Mouse (Mus musculus): ENCODE data around the gene Myof.

GRCm38 (mm10) chr19:38077851-38078540 is 34.6 kb upstream of the Myof start:
- no peak for TF ChIP-seq POLR2A (IDR thresholded peaks at IDR 0.05; ENCODE audit: low read depth, low read length)
- no peak for TF ChIP-seq CTCF (conservative IDR thresholded peaks at IDR 0.05; ENCODE audit: insufficient read depth, insufficient read length, low read depth, low read length)

Data from kidney, adult 2 months (tissue).